ENCODE assay signal across 10 mouse cellular contexts in genomic region chr16:10355004-10355403, GRCm38 (mm10). TPM values are rescaled to one million over a fixed set of nuclear protein-coding genes. Genes with fewer than 3 reads are reported as not detected.
A peak's percentile ranks its signal among the peaks of the same experiment; 100 is the strongest.
DNase-seq lines count a peak whose midpoint lies in the region; ATAC-seq lines count a peak whose summit lies in the region.
"Had no signal": no experiment of that assay in that cellular context is flagged by ENCODE, and none has a peak within 500 bp of the region (broad histone marks: within the 10 kb centered on the region; RNA-seq: fewer than 3 reads in every experiment).

No protein-coding gene starts in this region.

- no peaks in the 10 kb centered on the region for H3K36me3 ChIP-seq in hindbrain, embryonic 14.5 days (replicated peaks; ENCODE audit: control insufficient read depth, insufficient read depth)
- H3K36me3 ChIP-seq in hindbrain, embryonic 10.5 days: no peaks in the 10 kb centered on the region
- no peaks in the 10 kb centered on the region for H3K36me3 ChIP-seq in kidney, embryonic 14.5 days (ENCODE audit: control insufficient read depth, insufficient read depth, low read length)
- H3K36me3 ChIP-seq: embryonic facial prominence, embryonic 13.5 days had no signal

- H3K27ac ChIP-seq in hindbrain, embryonic 14.5 days: no peak overlapping the region
- H3K27ac ChIP-seq in hindbrain, embryonic 10.5 days: no peak overlapping the region
- no peak overlapping the region for H3K27ac ChIP-seq in kidney, embryonic 14.5 days (ENCODE audit: low read depth, low read length)
- H3K27ac ChIP-seq: embryonic facial prominence, embryonic 13.5 days had no signal

- intact Hi-C loops in left cerebral cortex, postnatal 36 days (cut with DNase I): no loop called here

- peak; percentile 46 for DNase-seq in hindbrain, embryonic 14.5 days (ENCODE audit: low spot score)
- no peak for DNase-seq in hindbrain, embryonic 10.5 days (ENCODE audit: low spot score)
- peak; percentile 32 for DNase-seq in right cerebral cortex, adult 18-20 months
- DNase-seq in right cerebral cortex, postnatal 25 days: no peak
- peak; percentile 54 to 63 for DNase-seq in frontal cortex, postnatal 10 days (ENCODE audit: low spot score in 2 of 2)
- DNase-seq in skeletal muscle tissue, adult 2 months (ENCODE audit: low read depth, low spot score): peak; percentile 27
- no peak for DNase-seq in left cerebral cortex, postnatal 36 days (ENCODE audit: low spot score in 2 of 2)

- peaks cover 5% of the 10 kb centered on the region; the same call in 1 of the 2 replicates for H3K4me1 ChIP-seq in hindbrain, embryonic 14.5 days (replicated peaks; ENCODE audit: control insufficient read depth, insufficient read depth, low read length)
- H3K4me1 ChIP-seq in hindbrain, embryonic 10.5 days (replicated peaks): peaks cover 16% of the 10 kb centered on the region
- no peaks in the 10 kb centered on the region for H3K4me1 ChIP-seq in kidney, embryonic 14.5 days (ENCODE audit: control insufficient read depth, insufficient read depth, low read length)

- H3K4me2 ChIP-seq in hindbrain, embryonic 14.5 days (replicated peaks): no peak overlapping the region
- H3K4me2 ChIP-seq in kidney, embryonic 14.5 days (replicated peaks; ENCODE audit: low read depth, low read length): no peak overlapping the region
- H3K4me2 ChIP-seq: embryonic facial prominence, embryonic 13.5 days had no signal

- H3K9ac ChIP-seq in hindbrain, embryonic 14.5 days: no peak overlapping the region
- H3K9ac ChIP-seq in kidney, embryonic 14.5 days (ENCODE audit: low read depth, low read length): no peak overlapping the region
- H3K9ac ChIP-seq: embryonic facial prominence, embryonic 13.5 days had no signal

- H3K4me3 ChIP-seq in hindbrain, embryonic 14.5 days (replicated peaks; ENCODE audit: low read length): no peak overlapping the region
- no peak overlapping the region for H3K4me3 ChIP-seq in hindbrain, embryonic 10.5 days
- H3K4me3 ChIP-seq in kidney, embryonic 14.5 days (ENCODE audit: low read length): no peak overlapping the region
- H3K4me3 ChIP-seq: embryonic facial prominence, embryonic 13.5 days had no signal

- H3K27me3 ChIP-seq in hindbrain, embryonic 14.5 days (ENCODE audit: control insufficient read depth, insufficient read depth, low read length): no peaks in the 10 kb centered on the region
- H3K27me3 ChIP-seq in hindbrain, embryonic 10.5 days (ENCODE audit: insufficient read depth, poor library complexity, severe bottlenecking): 0 out of 2 replicates have a peak, but pooled peaks cover 5% of the 10 kb centered on the region
- no peaks in the 10 kb centered on the region for H3K27me3 ChIP-seq in kidney, embryonic 14.5 days (ENCODE audit: control insufficient read depth, insufficient read depth, low read length)
- H3K27me3 ChIP-seq: embryonic facial prominence, embryonic 13.5 days had no signal

- no peaks in the 10 kb centered on the region for H3K9me3 ChIP-seq in hindbrain, embryonic 14.5 days (ENCODE audit: control insufficient read depth, low read length)
- no peaks in the 10 kb centered on the region for H3K9me3 ChIP-seq in hindbrain, embryonic 10.5 days
- no peaks in the 10 kb centered on the region for H3K9me3 ChIP-seq in kidney, embryonic 14.5 days (ENCODE audit: control insufficient read depth, low read length)
- H3K9me3 ChIP-seq: embryonic facial prominence, embryonic 13.5 days had no signal

- no peak for ATAC-seq in hindbrain, embryonic 14.5 days (ENCODE audit: low FRiP score)
- ATAC-seq in kidney, embryonic 14.5 days (ENCODE audit: low FRiP score, low TSS enrichment): no peak

RNA-seq across cellular contexts. Expression of gene Tekt5, which starts 40.3 kb away (rescaled TPM):
- polyA plus RNA-seq in hindbrain, embryonic 14.5 days (2014; fragmentation: Nextera tagmentation; extraction: Ambion mirVana): 16.1 and 17.9 TPM in 2 replicates
- 0.11 and 0.16 TPM in 2 replicates for polyA plus RNA-seq in hindbrain, embryonic 10.5 days (2016; fragmentation: Nextera tagmentation; extraction: Ambion mirVana)
- total RNA-seq in left cerebral cortex, postnatal 36 days (2021): 1 to 10 TPM; 7.8 to 8.7 TPM
- 0.90 and 1.3 TPM in 2 replicates for polyA plus RNA-seq in kidney, embryonic 14.5 days (2014; fragmentation: Nextera tagmentation; extraction: Ambion mirVana)

RNA-seq across cellular contexts. Expression of gene Emp2, which starts 41.2 kb away (rescaled TPM):
- polyA plus RNA-seq in hindbrain, embryonic 14.5 days (2014; fragmentation: Nextera tagmentation; extraction: Ambion mirVana): 17.6 and 19.5 TPM in 2 replicates
- 3.2 and 3.6 TPM in 2 replicates for polyA plus RNA-seq in hindbrain, embryonic 10.5 days (2016; fragmentation: Nextera tagmentation; extraction: Ambion mirVana)
- total RNA-seq in left cerebral cortex, postnatal 36 days (2021): 10 to 100 TPM; 12.2 to 12.9 TPM
- 9.8 and 14.7 TPM in 2 replicates for polyA plus RNA-seq in kidney, embryonic 14.5 days (2014; fragmentation: Nextera tagmentation; extraction: Ambion mirVana)
- total RNA-seq: MEL had no signal

RNA-seq across cellular contexts. Expression of gene Nubp1, which starts 56.7 kb away (rescaled TPM):
- 46.0 and 50.4 TPM in 2 replicates for polyA plus RNA-seq in hindbrain, embryonic 14.5 days (2014; fragmentation: Nextera tagmentation; extraction: Ambion mirVana)
- polyA plus RNA-seq in hindbrain, embryonic 10.5 days (2016; fragmentation: Nextera tagmentation; extraction: Ambion mirVana): 73.5 and 77.1 TPM in 2 replicates
- 10 to 100 TPM; 17.4 to 17.6 TPM for total RNA-seq in left cerebral cortex, postnatal 36 days (2021)
- polyA plus RNA-seq in kidney, embryonic 14.5 days (2014; fragmentation: Nextera tagmentation; extraction: Ambion mirVana): 69.9 and 77.1 TPM in 2 replicates

Comparison
In these comparisons a context has a peak if more than half of its experiments do, and no peak if none do; other contexts are left out.
1. DNase-seq: peak in hindbrain, embryonic 14.5 days (single experiment), right cerebral cortex, adult 18-20 months (single experiment), frontal cortex, postnatal 10 days (2 of 2) and skeletal muscle tissue, adult 2 months (single experiment); none in hindbrain, embryonic 10.5 days (single experiment), right cerebral cortex, postnatal 25 days (single experiment) and left cerebral cortex, postnatal 36 days (0 of 2).